Mouse (Mus musculus) embryonic fibroblast, embryonic 13.5 days (primary cell): ENCODE measurements at regions not wholly inside any gene's neighbourhood (a gene's known extent, or its start where the extent isn't known, plus 50 kb on each side); places are given as distances from the start of the nearest gene placed in this dataset.

Experiments
- CTCF ChIP-seq: IDR thresholded peaks from 2 replicates; pipeline ENCODE4 v1.5.1; 2011; ENCODE audit warnings: mild to moderate bottlenecking, control low read depth, low read length, moderate library complexity, borderline replicate concordance; ENCODE audit not compliant: insufficient read depth
- POLR2A ChIP-seq: IDR thresholded peaks from 2 replicates; pipeline ENCODE4 v1.6.1; 2011; ENCODE audit warnings: low read depth, mild to moderate bottlenecking, control low read depth, low read length, moderate library complexity

GRCm38 (mm10) chr11:84752007-84752406 lies 67.3 kb downstream of the Mrm1 start:
- TF ChIP-seq CTCF (no peak), POLR2A (no peak)
